Mouse (Mus musculus) G1E (cell line): Measurements from ENCODE around the gene Btbd9.

Experiments used
- CTCF ChIP-seq: IDR thresholded peaks from 2 replicates; pipeline ENCODE4 v1.5.1; 2012; ENCODE audit warnings: low read depth, low read length, inconsistent platforms, mixed read lengths
- GATA1 ChIP-seq: IDR thresholded peaks from 2 replicates; pipeline ENCODE4 v1.6.1; 2012; ENCODE audit warnings: borderline replicate concordance, low read length, inconsistent platforms, mixed read lengths
- POLR2AphosphoS5 ChIP-seq: IDR thresholded peaks from 2 replicates; pipeline ENCODE4 v1.6.1; 2012; ENCODE audit warnings: low read depth, low read length, inconsistent platforms; ENCODE audit not compliant: insufficient replicate concordance

DNA sequence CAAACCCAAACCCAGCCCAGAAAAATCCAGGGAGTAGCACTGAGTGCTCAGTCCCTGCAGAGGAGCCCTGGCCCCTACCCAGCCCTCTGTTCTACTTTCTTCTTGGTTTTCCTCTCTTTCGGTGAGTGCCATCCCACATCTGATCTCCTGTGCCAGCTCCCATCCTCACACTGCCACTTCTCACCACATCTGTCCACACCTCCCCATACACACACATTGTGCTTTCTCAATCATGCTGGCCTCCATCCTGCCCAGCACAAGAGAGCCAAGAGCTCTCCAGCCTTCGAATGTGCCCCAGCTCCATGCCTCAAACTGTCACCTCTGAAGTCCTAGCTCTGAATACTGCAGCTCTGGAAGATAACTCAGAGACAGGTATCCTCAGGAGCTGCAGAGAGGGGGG, 271.5 kb downstream of the Btbd9 start:
- TF ChIP-seq CTCF (no peak), POLR2AphosphoS5 (no peak), GATA1 (no peak)
